Mouse (Mus musculus): ENCODE measurements at regions not wholly inside any gene's neighbourhood (a gene's known extent, or its start where the extent isn't known, plus 50 kb on each side); places are given as distances from the start of the nearest gene placed in this dataset.

DNA sequence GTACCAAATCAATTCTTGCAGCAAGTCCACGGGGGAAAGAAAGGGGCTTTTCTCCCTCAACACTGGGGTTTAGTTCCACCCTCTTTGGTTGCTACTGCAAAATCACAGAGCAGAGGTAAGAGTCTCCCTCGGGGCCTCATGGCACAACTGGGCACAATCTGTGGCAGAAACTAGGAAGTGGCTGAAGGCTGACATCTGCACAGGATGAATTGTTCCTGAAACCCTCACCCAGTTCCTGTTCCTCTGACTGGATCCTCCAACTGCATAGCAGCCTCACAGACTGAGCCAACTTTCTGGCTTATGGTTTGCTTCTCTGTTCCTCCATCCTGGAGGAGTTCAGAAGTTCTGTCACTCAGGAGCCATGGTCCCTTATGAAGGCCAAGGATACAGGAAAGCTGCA lies 338.6 kb downstream of the 3100002H09Rik start:
- TF ChIP-seq CTCF (IDR thresholded peaks at IDR 0.05; ENCODE audit: low read depth, low read length) (no peak), POLR2A (IDR thresholded peaks at IDR 0.05; ENCODE audit: borderline replicate concordance, low read depth, low read length) (no peak)
- Histone ChIP-seq H3K4me1 (ENCODE audit: control insufficient read depth, insufficient read depth, low read length) (no peaks in the 10 kb centered on the region), H3K27ac (ENCODE audit: insufficient read depth, low read depth, low read length) (no peak overlapping the region)

DNA sequence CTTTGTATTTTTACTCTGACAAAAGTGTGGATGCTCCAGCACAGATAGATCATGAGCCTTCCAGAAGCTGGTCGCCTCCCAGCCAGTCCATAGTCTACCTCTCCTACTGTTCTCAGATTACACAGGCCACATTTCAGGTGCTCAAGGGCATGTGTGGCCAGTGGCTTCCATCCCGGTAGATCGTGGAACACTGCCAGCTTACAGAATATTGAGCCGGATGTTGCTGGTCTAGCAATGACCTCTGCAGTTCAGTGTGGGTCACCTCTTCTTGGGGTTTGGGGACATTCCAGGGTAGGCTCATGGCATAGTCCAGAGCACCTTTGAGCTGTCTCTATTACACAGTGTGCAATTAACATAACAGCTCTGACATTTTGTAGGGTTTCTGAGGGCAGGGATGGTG lies 342.2 kb downstream of the 3100002H09Rik start:
- Histone ChIP-seq H3K27ac (ENCODE audit: insufficient read depth, low read depth, low read length) (no peak overlapping the region), H3K4me3 (ENCODE audit: insufficient read depth, low read length) (no peak overlapping the region), H3K4me1 (ENCODE audit: control insufficient read depth, insufficient read depth, low read length) (no peaks in the 10 kb centered on the region)
- TF ChIP-seq POLR2A (IDR thresholded peaks at IDR 0.05; ENCODE audit: borderline replicate concordance, low read depth, low read length) (no peak), CTCF (IDR thresholded peaks at IDR 0.05; ENCODE audit: low read depth, low read length) (no peak)

More for the DNA sequence above, 338.6 kb downstream of the 3100002H09Rik start:
- no peak overlapping the region for H3K4me3 ChIP-seq (ENCODE audit: insufficient read depth, low read length)

DNA sequence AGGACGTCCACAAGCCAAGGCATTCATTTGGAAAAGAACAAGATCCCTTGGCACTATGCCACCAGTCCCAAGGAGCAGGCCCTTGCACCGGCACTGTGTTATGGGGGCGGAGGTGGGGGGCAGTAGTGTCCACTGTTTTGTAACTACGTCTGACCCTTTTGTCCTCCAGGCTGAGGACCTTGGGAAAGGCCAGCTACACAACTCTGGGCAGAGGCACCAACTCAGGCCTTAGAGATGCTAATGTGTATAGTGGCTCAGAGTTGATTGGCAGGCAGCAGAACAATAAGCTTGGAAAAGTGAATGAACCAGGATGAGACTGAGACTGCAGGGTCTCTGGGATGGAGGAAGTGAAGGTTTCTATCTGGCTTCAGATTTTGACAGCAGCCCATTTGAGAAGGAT lies 344.0 kb downstream of the 3100002H09Rik start:
- Histone ChIP-seq H3K27ac (ENCODE audit: insufficient read depth, low read depth, low read length) (no peak overlapping the region), H3K4me3 (ENCODE audit: insufficient read depth, low read length) (no peak overlapping the region), H3K4me1 (ENCODE audit: control insufficient read depth, insufficient read depth, low read length) (no peaks in the 10 kb centered on the region)
- no peak for TF ChIP-seq CTCF (IDR thresholded peaks at IDR 0.05; ENCODE audit: low read depth, low read length)
- TF ChIP-seq POLR2A (IDR thresholded peaks at IDR 0.05; ENCODE audit: borderline replicate concordance, low read depth, low read length): no peak

DNA sequence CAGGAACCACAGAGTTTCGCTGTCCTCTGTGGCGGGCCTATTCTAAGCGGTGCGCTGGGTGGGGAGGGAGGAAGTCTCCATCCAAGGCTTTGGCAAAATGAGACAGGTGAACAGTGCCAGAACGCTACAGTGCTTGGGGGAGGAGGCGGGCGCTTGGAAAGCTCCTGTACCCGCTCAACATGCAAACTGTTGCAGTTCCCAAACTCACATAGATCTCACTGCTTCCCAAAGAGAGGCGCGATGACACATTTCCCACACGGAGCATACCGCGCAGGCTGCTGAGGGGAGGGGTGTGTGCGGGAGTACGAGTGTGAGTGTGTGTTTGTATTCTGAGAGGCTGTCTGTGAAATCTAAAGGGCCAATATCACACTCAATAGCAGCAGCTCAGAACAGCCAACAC lies 345.1 kb downstream of the 3100002H09Rik start:
- TF ChIP-seq CTCF (IDR thresholded peaks at IDR 0.05; ENCODE audit: low read depth, low read length) (no peak), POLR2A (IDR thresholded peaks at IDR 0.05; ENCODE audit: borderline replicate concordance, low read depth, low read length) (no peak)
- Histone ChIP-seq H3K4me3 (ENCODE audit: insufficient read depth, low read length) (no peak overlapping the region), H3K4me1 (ENCODE audit: control insufficient read depth, insufficient read depth, low read length) (no peaks in the 10 kb centered on the region), H3K27ac (ENCODE audit: insufficient read depth, low read depth, low read length) (no peak overlapping the region)

DNA sequence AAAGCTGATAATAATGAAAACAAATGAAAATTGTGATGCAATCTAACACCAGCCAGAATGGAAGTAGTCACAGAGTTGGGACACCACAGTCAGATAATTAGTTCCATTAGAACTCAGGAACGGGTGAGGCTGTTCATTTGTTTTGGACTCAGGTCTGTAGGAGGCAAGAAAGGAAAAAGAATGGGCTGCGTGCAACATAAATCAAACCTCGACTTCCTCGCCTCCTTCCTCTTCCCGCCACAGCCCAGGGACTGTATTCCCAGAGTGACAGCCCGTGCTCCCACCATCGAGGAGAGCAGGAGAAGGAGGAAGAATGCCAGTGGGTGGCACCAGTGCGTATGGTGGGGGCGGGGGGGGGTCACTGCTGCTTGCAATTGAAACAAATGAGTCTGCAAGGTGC lies 339.2 kb upstream of the 4930535I16Rik start:
- H3K4me1 ChIP-seq (ENCODE audit: control insufficient read depth, insufficient read depth, low read length): no peaks in the 10 kb centered on the region
- H3K4me3 ChIP-seq (ENCODE audit: insufficient read depth, low read length): no peak overlapping the region
- no peak for TF ChIP-seq CTCF (IDR thresholded peaks at IDR 0.05; ENCODE audit: low read depth, low read length)
- no peak for TF ChIP-seq POLR2A (IDR thresholded peaks at IDR 0.05; ENCODE audit: borderline replicate concordance, low read depth, low read length)
- H3K27ac ChIP-seq (ENCODE audit: insufficient read depth, low read depth, low read length): no peak overlapping the region

DNA sequence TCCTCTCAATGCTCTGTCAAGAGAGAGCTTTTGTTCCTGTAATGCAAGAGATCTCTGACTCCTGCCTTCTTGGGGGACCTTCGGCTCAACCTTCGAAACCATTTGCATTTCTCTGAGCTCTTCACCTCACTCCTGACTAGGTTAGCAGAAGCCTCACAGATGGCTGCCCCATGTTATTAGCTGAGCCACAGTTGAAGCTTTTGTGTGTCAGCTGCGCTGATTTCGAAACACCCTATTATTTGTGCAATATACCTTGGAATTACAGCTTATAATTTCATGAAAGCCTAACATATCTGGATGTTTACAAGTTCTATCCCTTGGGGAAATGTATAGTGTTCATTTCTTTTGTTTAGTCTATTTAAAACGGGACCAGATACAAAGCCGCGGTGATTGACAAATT lies 338.7 kb upstream of the 4930535I16Rik start:
- Histone ChIP-seq H3K4me3 (ENCODE audit: insufficient read depth, low read length) (no peak overlapping the region), H3K27ac (ENCODE audit: insufficient read depth, low read depth, low read length) (no peak overlapping the region)
- TF ChIP-seq CTCF (IDR thresholded peaks at IDR 0.05; ENCODE audit: low read depth, low read length) (no peak), POLR2A (IDR thresholded peaks at IDR 0.05; ENCODE audit: borderline replicate concordance, low read depth, low read length) (no peak)

DNA sequence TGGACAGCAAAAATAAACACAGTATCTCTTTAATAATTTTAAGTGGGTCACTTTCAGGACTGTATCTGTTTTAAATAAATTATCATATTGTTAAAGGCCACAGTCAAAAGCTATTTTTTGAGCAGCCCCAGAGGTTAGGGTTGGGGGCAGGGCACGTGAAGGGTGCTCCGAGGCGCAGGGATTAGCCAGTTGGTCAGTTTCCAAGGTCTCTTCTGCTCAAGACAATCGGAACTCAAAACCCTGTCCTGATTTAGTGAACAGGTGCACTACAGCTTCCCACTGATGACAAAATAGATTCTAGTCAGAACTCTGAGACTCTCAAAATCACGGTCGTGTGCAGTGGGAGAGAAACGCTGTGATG lies 337.3 kb upstream of the 4930535I16Rik start:
- Histone ChIP-seq H3K4me3 (ENCODE audit: insufficient read depth, low read length) (no peak overlapping the region), H3K4me1 (ENCODE audit: control insufficient read depth, insufficient read depth, low read length) (no peaks in the 10 kb centered on the region), H3K27ac (ENCODE audit: insufficient read depth, low read depth, low read length) (no peak overlapping the region)
- no peak for TF ChIP-seq CTCF (IDR thresholded peaks at IDR 0.05; ENCODE audit: low read depth, low read length)
- no peak for TF ChIP-seq POLR2A (IDR thresholded peaks at IDR 0.05; ENCODE audit: borderline replicate concordance, low read depth, low read length)

More for the DNA sequence above, 338.7 kb upstream of the 4930535I16Rik start:
- H3K4me1 ChIP-seq (ENCODE audit: control insufficient read depth, insufficient read depth, low read length): no peaks in the 10 kb centered on the region

DNA sequence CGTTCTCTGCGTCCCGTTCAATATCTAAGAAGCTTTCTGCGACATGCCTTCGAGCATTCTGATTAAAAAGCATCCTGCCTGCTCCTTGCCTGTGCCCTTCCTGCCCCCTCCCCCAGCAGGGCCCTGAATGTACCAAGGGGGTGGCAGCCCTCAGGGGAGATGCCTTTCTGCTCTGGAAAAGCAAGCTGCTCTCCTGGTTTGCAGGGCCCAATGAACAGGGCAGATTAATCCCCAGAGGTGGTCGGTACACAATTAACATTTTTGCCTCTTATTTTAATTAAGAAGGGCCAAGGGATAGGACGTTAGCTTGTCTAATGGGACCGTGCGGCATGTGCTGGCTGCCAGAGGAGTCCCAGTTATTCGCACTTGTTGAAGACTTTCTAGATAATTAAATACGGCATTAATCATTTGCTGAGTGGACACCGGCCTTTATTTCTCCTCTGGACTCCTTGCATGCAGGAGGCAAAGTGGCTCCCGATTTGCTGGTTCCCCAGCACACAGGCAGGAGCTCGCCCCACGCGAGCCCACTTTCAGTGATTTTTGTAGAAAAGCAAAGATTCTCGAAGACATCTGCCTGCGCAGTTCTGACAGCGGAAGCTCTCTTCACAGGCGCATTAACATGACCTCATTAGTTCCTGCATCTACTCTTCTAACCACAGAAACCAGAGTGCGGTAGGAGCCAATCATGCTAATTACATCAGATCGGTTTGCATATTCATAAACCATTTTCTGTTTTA lies 336.8 kb upstream of the 4930535I16Rik start:
- H3K27ac ChIP-seq (ENCODE audit: insufficient read depth, low read depth, low read length): no peak overlapping the region

DNA sequence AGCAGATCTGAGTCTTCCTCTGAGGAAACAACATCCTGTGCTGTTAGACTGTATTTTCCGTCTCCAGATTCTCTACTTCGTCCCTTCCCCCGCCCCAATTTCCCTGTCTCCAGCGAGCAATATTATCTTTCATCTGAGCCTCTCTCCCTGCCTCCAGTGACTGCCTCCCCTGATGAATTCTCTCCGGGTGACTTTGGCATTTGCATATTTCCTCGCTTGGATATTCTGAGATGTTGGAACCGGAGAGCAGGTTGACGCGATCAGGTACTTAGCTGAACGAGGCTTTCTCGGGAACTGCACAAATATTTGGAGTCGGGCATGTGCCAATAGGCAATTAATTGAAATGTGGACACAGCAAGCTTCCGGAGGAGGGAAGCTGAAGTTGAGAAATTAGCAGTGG lies 323.8 kb upstream of the 4930535I16Rik start:
- TF ChIP-seq CTCF (IDR thresholded peaks at IDR 0.05; ENCODE audit: low read depth, low read length) (no peak), POLR2A (IDR thresholded peaks at IDR 0.05; ENCODE audit: borderline replicate concordance, low read depth, low read length) (no peak)
- Histone ChIP-seq H3K4me1 (ENCODE audit: control insufficient read depth, insufficient read depth, low read length) (no peaks in the 10 kb centered on the region), H3K4me3 (ENCODE audit: insufficient read depth, low read length) (no peak overlapping the region), H3K27ac (ENCODE audit: insufficient read depth, low read depth, low read length) (no peak overlapping the region)

More for the DNA sequence above, 336.8 kb upstream of the 4930535I16Rik start:
- TF ChIP-seq POLR2A (IDR thresholded peaks at IDR 0.05; ENCODE audit: borderline replicate concordance, low read depth, low read length) (no peak), CTCF (IDR thresholded peaks at IDR 0.05; ENCODE audit: low read depth, low read length) (no peak)
- H3K4me3 ChIP-seq (ENCODE audit: insufficient read depth, low read length): no peak overlapping the region
- no peaks in the 10 kb centered on the region for H3K4me1 ChIP-seq (ENCODE audit: control insufficient read depth, insufficient read depth, low read length)

DNA sequence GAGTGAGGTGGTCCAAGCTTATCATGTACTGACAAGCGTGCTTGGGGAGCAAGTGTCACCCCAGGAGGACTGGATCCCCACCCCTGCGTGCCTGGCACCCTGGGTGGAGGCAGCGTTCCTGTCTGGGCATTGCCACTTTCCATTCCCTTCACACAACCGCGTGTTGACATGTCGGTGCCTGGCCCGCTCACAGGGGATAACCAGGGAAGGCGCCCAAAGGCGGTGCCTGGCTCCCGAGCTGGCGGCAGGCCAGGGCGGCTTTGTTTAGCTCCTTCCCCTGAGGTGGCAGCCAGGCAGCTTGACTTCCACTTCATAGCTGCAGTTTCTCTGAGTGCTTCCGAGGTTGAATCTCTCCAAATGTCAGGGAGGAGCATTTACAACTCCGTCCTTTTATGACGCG lies 318.7 kb upstream of the 4930535I16Rik start:
- Histone ChIP-seq H3K4me1 (ENCODE audit: control insufficient read depth, insufficient read depth, low read length) (peaks cover 8% of the 10 kb centered on the region), H3K4me3 (ENCODE audit: insufficient read depth, low read length) (no peak overlapping the region), H3K27ac (ENCODE audit: insufficient read depth, low read depth, low read length) (no peak overlapping the region)
- TF ChIP-seq POLR2A (IDR thresholded peaks at IDR 0.05; ENCODE audit: borderline replicate concordance, low read depth, low read length) (no peak), CTCF (IDR thresholded peaks at IDR 0.05; ENCODE audit: low read depth, low read length) (no peak)
